ENCODE assay signal across 21 mouse cellular contexts in the genomic region with DNA sequence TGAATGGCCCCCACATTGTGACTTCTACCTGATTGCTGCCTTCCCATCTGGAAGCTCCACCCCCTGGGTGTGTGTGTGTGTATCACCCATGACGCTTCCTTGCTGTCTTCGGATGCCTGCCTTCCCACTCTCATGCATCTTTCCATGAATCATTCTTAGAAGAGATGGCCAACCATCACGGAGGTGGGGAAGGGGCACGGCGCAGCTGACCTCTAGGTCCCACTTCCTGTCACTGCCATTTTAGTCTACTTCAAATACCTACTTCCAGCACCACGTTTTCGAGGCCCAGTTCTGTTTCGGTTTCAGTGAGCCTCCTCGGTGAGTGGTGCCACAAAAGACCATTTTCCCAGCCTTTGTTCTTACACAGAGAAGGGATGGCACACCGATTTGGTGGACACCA.
"Had no signal": no experiment of that assay in that cellular context is flagged by ENCODE, and none has a peak within 500 bp of the region (broad histone marks: within the 10 kb centered on the region; RNA-seq: fewer than 3 reads in every experiment).

No protein-coding gene starts in this region.

- H3K4me2 ChIP-seq: lung, embryonic 14.5 days; midbrain, embryonic 12.5 days; neural tube, embryonic 13.5 days; neural tube, embryonic 15.5 days; stomach, embryonic 15.5 days had no signal

- H3K4me3 ChIP-seq: midbrain, embryonic 10.5 days; midbrain, embryonic 12.5 days; myocyte; neural tube, embryonic 13.5 days; neural tube, embryonic 15.5 days; stomach, embryonic 15.5 days had no signal

- H3K9me3 ChIP-seq: midbrain, embryonic 10.5 days; midbrain, embryonic 12.5 days; neural tube, embryonic 13.5 days; neural tube, embryonic 15.5 days; stomach, embryonic 15.5 days had no signal

- H3K36me3 ChIP-seq: midbrain, embryonic 10.5 days; midbrain, embryonic 12.5 days; neural tube, embryonic 13.5 days; neural tube, embryonic 15.5 days; stomach, embryonic 15.5 days had no signal

- H3K27ac ChIP-seq: midbrain, embryonic 10.5 days; midbrain, embryonic 12.5 days; neural tube, embryonic 13.5 days; neural tube, embryonic 15.5 days; stomach, embryonic 15.5 days; stomach, postnatal 0 days had no signal

- H3K4me1 ChIP-seq: stomach, embryonic 15.5 days had no signal

- H3K9ac ChIP-seq: lung, embryonic 14.5 days; midbrain, embryonic 12.5 days; neural tube, embryonic 13.5 days; neural tube, embryonic 15.5 days; stomach, embryonic 15.5 days had no signal

- DNase-seq: lung, adult 18-20 months; lung, embryonic 14.5 days; lung, postnatal 10 days; lung, postnatal 4 days; midbrain, embryonic 14.5 days; retina, postnatal 1 day; right cerebral cortex, adult 18-20 months; right cerebral cortex, postnatal 25 days; right cerebral cortex, postnatal 4 days; spleen, adult 18-20 months; thymus, adult 2 months; thymus, postnatal 25 days; thymus, postnatal 4 days had no signal

- ATAC-seq: midbrain, embryonic 16.5 days had no signal

- H3K27me3 ChIP-seq: neural tube, embryonic 13.5 days; neural tube, embryonic 15.5 days; stomach, embryonic 15.5 days had no signal
